Mouse (Mus musculus) left cerebral cortex, postnatal 36 days (tissue): ENCODE measurements around the gene Cog5. TPM values are rescaled to one million over a fixed set of nuclear protein-coding genes. Genes with fewer than 3 reads are reported as not detected.

Experiments used
- DNase-seq, 2 experiments: peaks; one replicate each; pipeline ENCODE4 v3.0.0; 2021 to 2022; ENCODE audit warnings: low spot score in 2 of 2, mixed read lengths in 1 of 2
- intact Hi-C: fragments of 180-260 bp; cut with DNase I; formaldehyde crosslinking; loops from one replicate; pipeline ENCODE4 v1.15.1; 2025
- total RNA-seq, 2 experiments: library from RNA; stranded (reverse); gene quantifications; 2 replicates each; pipeline ENCODE4 v1.2.3; 2021

Gene Cog5
- total RNA-seq, 2 experiments from 2014 or later, result 36.7 to 42.1 TPM

DNA sequence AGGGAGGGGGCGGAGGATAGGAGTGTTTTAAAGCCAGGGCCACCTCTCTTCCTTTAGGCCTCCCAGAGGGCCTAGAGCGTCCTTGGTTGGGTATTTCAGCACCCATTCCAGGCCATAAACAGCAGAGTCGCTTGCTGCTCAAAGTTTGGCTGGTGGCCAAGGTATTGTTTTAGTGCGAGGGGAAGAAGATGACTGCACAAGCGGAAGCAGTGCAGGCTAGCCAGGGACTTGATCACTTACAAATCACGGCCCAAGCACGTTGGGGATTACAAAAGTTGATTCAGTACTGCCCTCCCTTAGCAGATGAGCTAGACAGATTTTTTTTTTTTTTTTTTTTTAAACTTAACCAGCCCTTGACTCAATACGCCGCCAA is 296.0 kb downstream of the Cog5 start:
- intact Hi-C loops, result no loop called here
- DNase-seq, result no peak

DNA sequence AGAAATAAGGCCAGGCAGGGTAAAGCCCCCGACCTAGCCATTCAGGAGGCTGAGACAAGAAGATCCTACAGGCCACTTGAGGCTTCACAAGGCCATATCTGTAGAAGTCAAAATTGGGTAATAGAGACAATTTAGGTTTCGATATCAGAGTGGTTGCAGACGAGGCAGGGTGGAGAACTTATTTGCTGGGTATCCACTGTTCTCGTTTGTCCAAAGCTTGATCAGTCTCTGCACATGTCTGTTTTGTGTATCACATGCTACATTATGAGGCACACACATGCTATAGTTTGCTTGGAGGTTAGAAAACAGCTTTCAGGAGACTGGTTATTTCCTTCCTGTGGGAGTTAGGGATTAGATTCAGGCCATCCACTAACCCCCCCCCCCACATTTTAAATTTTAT is 301.2 kb downstream of the Cog5 start:
- no peak for DNase-seq
- intact Hi-C loops, result no loop called here

DNA sequence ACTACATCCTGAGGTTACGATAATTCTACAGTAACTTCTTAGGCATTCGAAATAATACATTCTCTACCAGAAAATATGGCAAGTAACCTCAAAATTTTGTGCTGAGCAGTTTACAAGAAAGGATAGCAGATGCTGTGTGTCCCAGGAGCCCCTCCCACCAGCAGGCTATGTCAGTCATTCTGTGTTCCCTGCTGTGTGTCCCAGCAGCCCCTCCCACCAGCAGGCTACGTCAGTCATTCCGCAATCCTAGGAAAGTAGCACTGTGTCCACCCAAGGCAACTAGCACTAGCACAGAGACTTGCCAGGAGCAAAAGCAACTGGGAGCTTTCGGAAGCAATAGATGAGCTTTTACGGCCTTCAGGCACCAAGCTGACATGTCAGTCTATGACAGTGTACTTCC is 309.4 kb downstream of the Cog5 start:
- no peak for DNase-seq
- intact Hi-C loops, result loop anchor here (10.0 kb wide), 1 partner anchor 421 kb away; no protein-coding TSS in a partner anchor

DNA sequence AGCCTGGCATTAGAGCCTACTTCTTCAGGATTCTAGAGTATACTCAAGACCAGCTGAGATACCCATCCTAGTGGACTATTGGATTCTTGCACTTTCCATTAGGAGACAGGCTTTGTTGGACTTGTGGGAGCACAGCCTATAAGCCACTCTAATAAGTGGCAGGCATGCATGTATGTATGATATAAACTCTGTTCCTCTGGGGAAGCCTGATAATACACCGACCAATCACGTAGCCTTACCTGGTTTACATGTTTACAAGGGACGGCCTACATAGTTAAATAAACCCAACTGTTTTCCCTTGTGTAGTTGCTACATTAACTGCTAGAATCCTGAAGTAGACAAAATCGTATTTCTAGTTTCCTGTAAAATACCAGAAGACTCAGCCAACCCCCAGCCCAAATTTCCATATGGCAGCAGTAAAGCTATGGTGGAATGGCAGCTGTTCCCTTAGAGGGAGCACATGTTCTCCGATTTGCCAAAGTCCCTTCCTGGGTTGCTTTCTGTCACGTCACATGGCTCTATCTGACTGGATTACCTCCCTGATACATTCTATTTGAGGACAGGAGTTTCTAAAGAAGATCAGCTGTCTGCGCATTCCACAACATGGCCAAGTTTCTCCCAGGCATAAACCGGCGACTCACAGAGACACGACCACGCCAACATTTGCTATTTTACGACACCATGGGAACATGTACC is 311.0 kb downstream of the Cog5 start:
- DNase-seq, result peak; percentile 19 to 39
- intact Hi-C loops, result loop anchor here (2.0 to 10.0 kb wide), 3 partner anchors 95 to 419 kb away; partner anchors contain the start of gene Prkar2b

DNA sequence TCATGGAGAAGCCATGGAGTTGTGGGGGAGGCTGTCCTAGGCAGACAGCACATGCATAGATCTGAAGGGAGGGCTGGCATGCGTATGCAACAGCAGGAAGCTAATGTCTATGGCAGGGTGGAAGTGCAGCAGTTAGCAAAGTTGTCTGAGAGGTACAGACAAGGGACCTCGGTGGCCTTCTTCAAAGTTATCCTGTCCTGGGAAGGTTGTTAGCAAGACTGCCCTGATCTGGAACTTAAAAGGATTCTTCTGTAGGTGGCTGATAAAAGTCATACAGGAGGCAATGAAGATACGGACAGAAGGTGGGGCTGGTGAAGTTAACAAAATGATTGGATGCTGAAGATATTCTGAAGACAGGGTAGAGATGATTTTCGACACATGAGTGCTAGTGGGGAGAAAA is 311.7 kb downstream of the Cog5 start:
- DNase-seq, result no peak
- intact Hi-C loops, result loop anchor here (2.0 to 10.0 kb wide), 3 partner anchors 94 to 418 kb away; partner anchors contain the start of gene Prkar2b

DNA sequence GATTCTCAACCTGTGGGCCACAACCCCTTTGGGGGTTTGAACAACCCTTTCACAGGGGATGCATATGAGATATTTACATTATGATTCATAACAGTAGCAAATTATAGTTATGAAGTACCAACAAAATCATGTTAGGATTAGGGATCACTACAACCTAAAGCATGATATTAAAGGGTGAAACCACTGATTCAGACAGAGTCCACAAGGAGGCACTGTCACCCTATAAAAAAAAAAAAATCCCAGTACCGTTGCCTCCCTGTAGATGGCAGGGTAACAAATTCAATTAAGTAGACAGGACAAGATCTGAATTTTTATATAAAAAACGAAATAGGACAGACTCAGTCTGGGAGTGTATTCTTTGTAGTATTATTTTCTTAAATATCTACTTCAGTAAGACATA is 312.9 kb downstream of the Cog5 start:
- intact Hi-C loops, result loop anchor here (2.0 to 10.0 kb wide), 3 partner anchors 93 to 417 kb away; partner anchors contain the start of gene Prkar2b
- no peak for DNase-seq

DNA sequence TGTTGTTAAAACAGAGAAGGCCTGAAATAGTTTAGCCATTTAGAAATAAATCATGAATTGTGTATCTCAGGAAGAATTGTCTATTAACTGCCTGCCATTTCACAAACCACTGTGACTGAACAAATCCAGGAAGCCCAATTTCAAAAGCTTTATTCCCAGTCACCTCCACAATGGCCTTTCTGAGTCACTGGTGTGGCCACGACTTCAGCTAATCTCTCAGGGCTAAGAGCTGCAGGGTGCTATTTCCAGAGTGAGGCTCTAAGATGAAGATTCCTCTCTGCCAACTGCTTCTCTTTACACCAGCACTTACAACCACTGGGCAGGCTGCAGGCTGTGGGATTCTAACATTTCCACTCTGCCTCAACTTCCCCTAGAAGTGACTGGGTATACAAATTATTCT is 314.4 kb downstream of the Cog5 start:
- no peak for DNase-seq
- intact Hi-C loops, result loop anchor here (2.0 to 10.0 kb wide), 2 partner anchors 176 to 416 kb away; no protein-coding TSS in a partner anchor

DNA sequence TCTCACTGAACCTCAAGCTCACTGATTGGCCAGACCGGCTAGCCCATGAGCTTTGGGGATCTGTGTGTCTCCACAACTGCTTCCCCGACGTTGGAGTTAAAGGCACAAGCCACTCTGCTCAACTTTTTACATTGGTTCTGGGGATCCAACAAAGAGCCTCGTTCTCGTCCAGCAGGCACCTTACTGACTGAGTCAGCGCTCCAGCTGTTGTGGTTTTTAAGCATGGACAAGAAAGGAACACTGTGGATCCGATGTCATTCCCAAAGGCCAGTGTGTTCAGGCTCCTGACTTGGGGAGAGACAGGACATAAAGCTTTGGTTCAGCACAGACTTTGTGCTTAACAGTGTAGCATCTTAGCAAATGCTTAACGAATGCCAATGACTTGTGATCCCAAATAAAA is 316.9 kb downstream of the Cog5 start:
- intact Hi-C loops, result no loop called here

DNA sequence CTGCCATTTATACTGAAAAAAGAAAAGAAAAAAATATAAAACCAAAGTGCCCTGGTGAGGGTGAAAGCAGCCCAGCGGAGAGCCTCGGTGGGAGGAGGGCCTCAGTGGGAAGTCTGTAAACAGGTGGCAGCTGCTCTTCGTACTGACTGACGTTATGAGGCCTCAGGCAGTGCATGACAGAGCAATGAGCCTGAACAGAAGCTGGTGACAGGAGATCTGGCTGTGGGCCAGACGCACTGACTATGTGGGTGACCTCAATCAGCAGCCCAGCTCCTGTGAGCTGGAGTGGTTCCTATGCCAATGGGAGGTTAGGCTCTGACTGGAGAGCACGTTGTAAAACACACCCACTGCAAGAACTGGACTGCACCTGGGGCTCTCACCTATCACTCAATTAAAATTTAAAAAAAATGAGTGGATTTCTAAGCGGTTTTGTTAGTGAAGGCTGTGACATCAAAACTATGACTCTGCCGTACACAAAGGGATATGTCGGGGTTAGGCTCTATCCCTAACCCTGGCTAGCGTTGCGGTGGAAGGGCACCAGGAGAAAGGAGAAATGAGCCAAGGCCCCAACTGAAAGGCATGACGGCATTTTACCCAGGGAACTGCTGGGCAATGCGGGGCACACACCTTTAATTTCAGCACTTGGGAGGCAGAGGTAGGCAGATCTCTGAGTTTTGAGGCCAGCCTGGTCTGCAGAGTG is 319.0 kb downstream of the Cog5 start:
- DNase-seq, result no peak
- intact Hi-C loops, result no loop called here

More for the DNA sequence above, 316.9 kb downstream of the Cog5 start:
- no peak for DNase-seq

DNA sequence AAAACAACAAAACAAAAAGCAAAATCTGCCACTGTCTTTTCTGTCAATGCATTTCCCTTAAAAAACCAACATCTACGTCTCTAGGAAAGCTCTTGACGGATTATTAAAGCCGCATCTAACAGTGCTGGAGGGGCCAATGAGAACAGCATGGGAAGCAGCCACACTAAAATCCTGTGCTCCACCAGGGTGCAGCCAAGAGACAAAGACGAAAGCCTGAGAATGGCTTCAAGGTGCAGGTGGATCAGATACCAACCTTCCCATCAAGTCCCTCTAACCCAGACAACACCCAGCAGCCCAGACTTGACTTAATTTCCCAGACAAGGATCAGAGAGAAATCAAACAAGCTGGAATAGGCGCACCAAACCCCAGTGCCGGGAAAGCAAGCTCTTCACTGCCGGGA is 321.9 kb downstream of the Cog5 start:
- DNase-seq, result no peak
- intact Hi-C loops, result no loop called here

DNA sequence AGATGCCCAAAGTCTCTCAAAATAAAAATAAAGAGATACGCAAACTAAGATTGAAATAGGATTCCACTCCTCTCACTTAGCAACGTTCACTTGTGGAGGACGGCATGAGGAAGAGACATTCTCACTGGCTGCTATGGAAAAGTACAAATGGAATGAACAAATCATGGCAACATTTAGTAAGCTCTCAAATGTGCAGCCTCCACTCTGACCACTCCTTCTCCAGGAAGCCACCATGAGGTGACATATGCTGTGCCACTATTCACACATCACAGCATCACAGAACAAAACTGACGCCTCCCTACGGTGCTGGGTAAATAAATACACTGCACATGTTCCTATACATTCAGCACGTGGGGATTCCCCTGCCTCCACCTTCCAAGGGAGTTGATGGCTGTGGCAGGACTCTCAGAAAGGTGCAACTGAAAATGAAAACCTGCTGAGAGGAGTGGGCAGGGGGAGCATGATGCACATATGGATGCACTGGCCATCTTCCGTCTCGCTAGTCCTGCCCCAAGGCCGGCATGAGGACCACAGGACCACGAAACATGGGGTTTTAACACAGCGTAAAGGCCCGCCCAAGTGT is 323.0 kb downstream of the Cog5 start:
- intact Hi-C loops, result no loop called here

DNA sequence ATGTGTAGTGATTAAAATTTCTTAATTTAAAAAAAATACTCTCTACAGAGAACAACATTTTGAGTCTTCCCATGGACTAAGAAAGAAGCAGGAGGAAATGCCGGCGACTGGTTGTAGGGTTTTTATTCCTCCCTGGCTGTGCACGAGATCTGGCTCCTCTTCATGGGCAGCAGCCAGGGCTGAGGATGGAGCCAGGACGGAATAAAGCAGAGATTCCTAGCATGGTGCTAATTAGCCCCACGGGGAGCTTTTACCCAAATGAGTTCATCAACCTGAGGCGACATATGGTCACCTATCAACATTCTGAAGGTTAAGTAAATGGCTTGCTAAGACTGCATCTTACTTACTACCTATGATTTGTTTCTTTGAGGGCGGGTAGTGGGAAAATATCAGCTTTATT is 328.6 kb downstream of the Cog5 start:
- no peak for DNase-seq
- intact Hi-C loops, result no loop called here

More for the DNA sequence above, 323.0 kb downstream of the Cog5 start:
- DNase-seq, result no peak

DNA sequence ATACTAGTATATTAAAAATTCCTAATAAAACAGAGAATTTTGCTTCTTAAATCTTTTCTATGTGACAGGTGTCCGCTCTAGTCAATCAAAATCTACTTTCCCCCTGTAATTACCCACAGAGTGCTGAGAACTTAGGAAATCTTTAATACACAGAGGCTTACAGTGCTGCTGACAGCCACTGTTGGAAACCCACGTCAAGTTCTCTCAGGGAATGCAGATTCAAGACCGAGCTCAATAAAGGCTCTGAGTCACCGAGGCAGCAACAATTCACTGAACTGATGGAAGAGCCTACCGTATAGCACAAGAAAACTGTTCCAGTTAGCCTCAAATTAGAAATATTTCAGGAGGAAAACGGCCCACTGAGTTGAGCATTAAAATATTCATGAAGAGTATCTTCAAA is 329.1 kb downstream of the Cog5 start:
- intact Hi-C loops, result no loop called here
- DNase-seq, result no peak

DNA sequence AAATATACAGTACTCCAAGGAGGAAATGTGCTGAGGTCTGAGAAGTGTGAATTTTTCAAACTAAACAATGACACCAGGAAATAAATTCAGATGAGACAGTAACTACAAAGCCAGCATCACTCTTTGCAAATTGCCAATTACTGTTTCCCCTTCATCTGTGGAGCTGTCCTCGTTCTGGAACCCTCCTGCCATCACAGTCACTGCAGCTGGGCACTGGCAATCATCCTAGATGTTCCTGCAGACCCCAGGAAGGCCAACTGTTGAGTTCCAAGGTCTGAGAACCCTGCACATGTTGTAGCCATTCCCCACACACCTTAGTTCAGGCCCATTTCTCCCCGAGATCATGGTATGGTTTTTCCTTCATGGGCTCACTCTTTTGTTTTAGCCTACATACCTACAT is 329.5 kb downstream of the Cog5 start:
- no peak for DNase-seq
- intact Hi-C loops, result no loop called here

DNA sequence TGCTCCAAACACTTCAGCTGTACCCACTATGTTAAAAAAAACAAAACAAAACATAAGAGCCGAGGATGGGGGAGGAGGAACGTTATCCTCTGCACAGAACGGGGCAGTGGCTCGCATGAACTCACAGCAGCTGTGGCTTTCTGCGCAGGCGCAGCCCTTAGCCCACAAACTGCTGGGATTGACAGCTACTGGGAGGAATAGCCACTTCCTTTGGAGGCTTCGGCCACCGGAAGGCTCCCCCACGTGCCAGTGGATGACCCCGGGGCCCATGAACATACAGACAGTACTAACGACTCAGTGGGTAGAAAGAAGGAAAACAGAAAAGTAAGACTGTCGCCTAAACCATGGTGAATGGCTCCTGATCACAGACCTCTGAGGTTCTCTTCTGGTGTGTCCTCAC is 330.0 kb downstream of the Cog5 start:
- DNase-seq, result no peak
- intact Hi-C loops, result no loop called here

DNA sequence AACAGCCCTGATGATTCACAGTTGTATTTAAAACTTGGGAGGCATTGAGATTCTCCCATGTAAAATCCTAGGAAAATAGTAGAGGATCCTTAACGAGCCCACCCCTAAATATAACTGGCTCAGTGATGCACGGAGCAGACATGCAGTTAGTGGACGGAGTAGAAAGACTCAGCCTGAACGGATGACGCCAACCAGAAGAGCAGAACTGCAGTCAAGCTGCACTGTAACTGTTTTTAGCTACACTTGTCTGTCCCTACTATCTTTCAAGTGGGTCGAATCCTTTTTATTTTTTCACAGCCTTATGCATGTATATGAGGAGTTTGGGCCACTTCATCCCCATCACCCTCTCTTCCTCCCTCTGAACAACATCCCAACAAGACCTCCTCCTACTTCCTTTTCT is 331.1 kb downstream of the Cog5 start:
- DNase-seq, result no peak

DNA sequence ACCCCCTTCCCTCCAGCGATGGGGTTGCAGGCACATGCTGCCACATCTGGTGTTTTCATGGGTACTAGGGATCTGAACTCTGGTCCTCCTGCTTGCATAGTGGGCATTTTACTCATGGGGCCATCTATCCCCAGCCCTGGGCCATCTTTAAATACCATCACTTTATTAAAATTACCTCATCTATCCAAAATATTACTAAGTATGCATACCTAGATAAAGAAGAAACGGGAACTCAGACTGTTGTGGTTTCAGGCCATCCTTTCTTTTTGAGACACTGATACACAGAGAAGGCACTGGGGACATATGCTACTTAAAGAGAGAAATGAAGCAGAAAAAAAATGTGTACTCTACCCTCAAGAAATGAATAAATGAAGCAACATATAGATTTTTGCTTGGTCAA is 331.8 kb downstream of the Cog5 start:
- DNase-seq, result no peak
- intact Hi-C loops, result no loop called here

More for the DNA sequence above, 331.1 kb downstream of the Cog5 start:
- intact Hi-C loops, result no loop called here
